Mouse (Mus musculus): ENCODE data around the gene Gm20865. TPM values are rescaled to one million over a fixed set of nuclear protein-coding genes. Genes with fewer than 3 reads are reported as not detected.
"Not testable (repeated sequence)": the region's sequence is repeated elsewhere in the genome, so short reads cannot be mapped to it uniquely, and the experiment has no call there.

The Gm20865 gene
- not detected in 2 replicates for polyA plus RNA-seq (2016; fragmentation: Nextera tagmentation; extraction: Ambion mirVana)

DNA sequence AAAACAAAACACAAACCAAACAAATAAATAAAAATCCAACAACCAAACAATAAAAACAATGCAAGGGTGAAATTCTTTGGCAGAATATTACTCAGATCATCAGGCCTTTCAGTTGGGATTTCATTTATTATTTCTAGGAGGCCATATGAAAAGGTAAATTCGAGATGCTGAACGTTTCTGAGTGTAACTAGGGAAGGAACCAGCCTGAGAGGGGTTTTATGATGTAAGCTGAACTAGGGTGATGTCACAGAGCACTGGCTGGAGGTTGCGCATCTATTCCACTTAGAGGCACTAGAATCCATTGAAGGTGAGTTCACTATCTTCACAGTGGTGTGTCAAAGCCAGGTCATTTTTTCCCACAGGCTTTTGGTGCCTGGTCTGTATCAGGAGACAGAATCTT lies at the start of gene Gm20865:
Gene Gm20865, plus strand, starts transcription at position 301 of the 400 bp plus-strand sequence.
- H3K9me3 ChIP-seq; H3K27me3 ChIP-seq (replicated peaks); H3K4me3 ChIP-seq; H3K4me2 ChIP-seq (replicated peaks); H3K36me3 ChIP-seq; H3K27ac ChIP-seq; H3K4me1 ChIP-seq; H3K9ac ChIP-seq; ATAC-seq (ENCODE audit: low FRiP score, low read depth): not testable (repeated sequence)
- no CpG with 5 or more reads among the region's 3 CpGs for WGBS

Other genes with a start within 250 kb of the Gm20865 start
- not detected in 2 replicates for gene Gm29866, start 247.9 kb upstream of the Gm20865 start, polyA plus RNA-seq (2016; fragmentation: Nextera tagmentation; extraction: Ambion mirVana)
- not detected in 2 replicates for gene Gm20909, start 77.0 kb upstream of the Gm20865 start, polyA plus RNA-seq (2016; fragmentation: Nextera tagmentation; extraction: Ambion mirVana)